Mouse (Mus musculus): Measurements from ENCODE around the gene Gcgr.

GRCm38 (mm10) chr11:120549168-120549945 lies 18.9 kb downstream of the Gcgr start, which contains the start of gene Mcrip1:
- TF ChIP-seq CHD2 (IDR thresholded peaks at IDR 0.05; ENCODE audit: low read depth, low read length) (no peak), ZC3H11A (IDR thresholded peaks at IDR 0.05; ENCODE audit: borderline replicate concordance, low read depth, low read length) (no peak), ZNF384 (IDR thresholded peaks at IDR 0.05; ENCODE audit: low read depth, low read length) (no peak)
